Comparison of ENCODE assay signal across 8 mouse cellular contexts in genomic region chr5:119712679-119713246, GRCm38 (mm10). TPM values are rescaled to one million over a fixed set of nuclear protein-coding genes. Genes with fewer than 3 reads are reported as not detected.
DNase-seq lines count a peak whose midpoint lies in the region; ATAC-seq and TF ChIP-seq lines count a peak whose summit lies in the region.

No protein-coding gene starts in this region.

- H3K4me2 ChIP-seq in embryonic facial prominence, embryonic 14.5 days (ENCODE audit: low read depth, low read length), result peak overlapping the region; percentile 52
- H3K4me2 ChIP-seq in heart, embryonic 13.5 days, result peak overlapping the region; percentile 61
- H3K4me2 ChIP-seq in liver, embryonic 15.5 days, result peak overlapping the region; percentile 35
- peak overlapping the region; percentile 40 for H3K4me2 ChIP-seq in neural tube, embryonic 15.5 days

- TF ChIP-seq CTCF in testis, adult 2 months (IDR thresholded peaks at IDR 0.05; ENCODE audit: control insufficient read depth, insufficient read depth, insufficient replicate concordance, low read depth, low read length), result peak; percentile 97

- WGBS in embryonic facial prominence, embryonic 14.5 days, result 4% methylated on average over 22 of the region's 22 CpGs
- WGBS in heart, embryonic 13.5 days, result 4% methylated on average over 22 of the region's 22 CpGs
- WGBS in liver, embryonic 15.5 days (ENCODE audit: insufficient replicate concordance), result 1% methylated on average over 22 of the region's 22 CpGs
- 7% methylated on average over 22 of the region's 22 CpGs for WGBS in neural tube, embryonic 15.5 days

- 0 out of 2 replicates have a peak, but pooled peaks cover 2% of the 10 kb centered on the region for H3K9me3 ChIP-seq in embryonic facial prominence, embryonic 14.5 days (ENCODE audit: control insufficient read depth, low read length)
- H3K9me3 ChIP-seq in heart, embryonic 13.5 days, result no peaks in the 10 kb centered on the region
- no peaks in the 10 kb centered on the region for H3K9me3 ChIP-seq in liver, embryonic 15.5 days (replicated peaks)
- H3K9me3 ChIP-seq in neural tube, embryonic 15.5 days (replicated peaks), result no peaks in the 10 kb centered on the region

- H3K27ac ChIP-seq in embryonic facial prominence, embryonic 14.5 days (replicated peaks; ENCODE audit: low read depth, low read length), result no peak overlapping the region
- no peak overlapping the region for H3K27ac ChIP-seq in heart, embryonic 13.5 days (replicated peaks)
- H3K27ac ChIP-seq in liver, embryonic 15.5 days (replicated peaks), result no peak overlapping the region
- no peak overlapping the region for H3K27ac ChIP-seq in neural tube, embryonic 15.5 days (replicated peaks)
- H3K27ac ChIP-seq in testis, adult 2 months (ENCODE audit: control insufficient read depth, insufficient read depth, low read depth, low read length), result no peak overlapping the region

- DNase-seq in 3T3-L1 (ENCODE audit: low read depth, low spot score), result peak; percentile 68
- DNase-seq in adrenal gland, postnatal 4 days (ENCODE audit: low spot score in 2 of 2), result peak; percentile 70 to 73
- peak; percentile 80 for DNase-seq in embryonic facial prominence, embryonic 14.5 days (ENCODE audit: low spot score)
- DNase-seq in kidney, postnatal 25 days, result peak; percentile 80 to 82

- H3K27me3 ChIP-seq in embryonic facial prominence, embryonic 14.5 days (replicated peaks; ENCODE audit: control insufficient read depth, insufficient read depth, low read length), result peaks cover 16% of the 10 kb centered on the region
- peaks cover 40% of the 10 kb centered on the region for H3K27me3 ChIP-seq in heart, embryonic 13.5 days (replicated peaks)
- peaks cover 6% of the 10 kb centered on the region for H3K27me3 ChIP-seq in liver, embryonic 15.5 days
- H3K27me3 ChIP-seq in neural tube, embryonic 15.5 days (replicated peaks), result peaks cover 62% of the 10 kb centered on the region
- H3K27me3 ChIP-seq in testis, adult 2 months (ENCODE audit: control insufficient read depth, insufficient read depth, low read length), result no peaks in the 10 kb centered on the region

- H3K4me1 ChIP-seq in embryonic facial prominence, embryonic 14.5 days (ENCODE audit: control insufficient read depth, insufficient read depth, low read length), result peaks cover 5% of the 10 kb centered on the region; the same call in 1 of the 2 replicates
- H3K4me1 ChIP-seq in heart, embryonic 13.5 days, result no peaks in the 10 kb centered on the region; the same call in 1 of the 2 replicates
- no peaks in the 10 kb centered on the region for H3K4me1 ChIP-seq in liver, embryonic 15.5 days (replicated peaks)
- H3K4me1 ChIP-seq in neural tube, embryonic 15.5 days, result no peaks in the 10 kb centered on the region
- no peaks in the 10 kb centered on the region for H3K4me1 ChIP-seq in testis, adult 2 months (ENCODE audit: control insufficient read depth, insufficient read depth, low read length)

- H3K4me3 ChIP-seq in embryonic facial prominence, embryonic 14.5 days (ENCODE audit: low read depth, low read length), result peak overlapping the region; percentile 28
- H3K4me3 ChIP-seq in heart, embryonic 13.5 days, result peak overlapping the region; percentile 37
- no peak overlapping the region for H3K4me3 ChIP-seq in liver, embryonic 15.5 days (replicated peaks)
- H3K4me3 ChIP-seq in neural tube, embryonic 15.5 days (replicated peaks), result no peak overlapping the region
- no peak overlapping the region for H3K4me3 ChIP-seq in testis, adult 2 months (ENCODE audit: control insufficient read depth, low read depth, low read length)

- no peaks in the 10 kb centered on the region for H3K36me3 ChIP-seq in embryonic facial prominence, embryonic 14.5 days (ENCODE audit: control insufficient read depth, insufficient read depth, low read length)
- no peaks in the 10 kb centered on the region for H3K36me3 ChIP-seq in heart, embryonic 13.5 days
- no peaks in the 10 kb centered on the region for H3K36me3 ChIP-seq in liver, embryonic 15.5 days (replicated peaks)
- no peaks in the 10 kb centered on the region for H3K36me3 ChIP-seq in neural tube, embryonic 15.5 days
- H3K36me3 ChIP-seq in testis, adult 2 months (ENCODE audit: control insufficient read depth, insufficient read depth, low read length), result no peaks in the 10 kb centered on the region

- TF ChIP-seq POLR2A in testis, adult 2 months (IDR thresholded peaks at IDR 0.05; ENCODE audit: control insufficient read depth, low read depth, low read length), result no peak

- ATAC-seq in embryonic facial prominence, embryonic 14.5 days (ENCODE audit: low read depth), result peak; percentile 65; the same call in 1 of the 2 replicates
- ATAC-seq in heart, embryonic 13.5 days (ENCODE audit: extremely low read depth, insufficient number of reproducible peaks, low FRiP score, low TSS enrichment), result no peak
- ATAC-seq in liver, embryonic 15.5 days (ENCODE audit: insufficient read depth), result no peak
- ATAC-seq in neural tube, embryonic 15.5 days (ENCODE audit: low FRiP score), result no peak

- no peak overlapping the region for H3K9ac ChIP-seq in embryonic facial prominence, embryonic 14.5 days (ENCODE audit: low read depth, low read length)
- peak overlapping the region; percentile 57 for H3K9ac ChIP-seq in heart, embryonic 13.5 days
- no peak overlapping the region for H3K9ac ChIP-seq in liver, embryonic 15.5 days
- H3K9ac ChIP-seq in neural tube, embryonic 15.5 days (replicated peaks), result no peak overlapping the region

RNA-seq across cellular contexts. Expression of gene Tbx3, which starts 42.3 kb away (rescaled TPM):
- 100 to 1,000 TPM; 179 to 231 TPM for total RNA-seq in adrenal gland, postnatal 4 days (2021)
- polyA plus RNA-seq in embryonic facial prominence, embryonic 14.5 days (2014; fragmentation: Nextera tagmentation; extraction: Ambion mirVana), result 22.6 and 31.5 TPM in 2 replicates
- 9.4 and 12.8 TPM in 2 replicates for polyA plus RNA-seq in heart, embryonic 13.5 days (2015; fragmentation: Nextera tagmentation; extraction: Ambion mirVana)
- 2.6 and 2.8 TPM in 2 replicates for polyA plus RNA-seq in liver, embryonic 15.5 days (2015; fragmentation: Nextera tagmentation; extraction: Ambion mirVana)
- 4.1 and 8.4 TPM in 2 replicates for polyA plus RNA-seq in neural tube, embryonic 15.5 days (2015; fragmentation: Nextera tagmentation; extraction: Ambion mirVana)
- 0.52 and 1.7 TPM in 2 replicates for polyA plus RNA-seq in testis, adult 2 months (2012; rRNA removed)

Comparison
In these comparisons a context has a peak if more than half of its experiments do, and no peak if none do; other contexts are left out.
1. H3K4me3 ChIP-seq: peak in embryonic facial prominence, embryonic 14.5 days (single experiment) and heart, embryonic 13.5 days (single experiment); none in liver, embryonic 15.5 days (single experiment), neural tube, embryonic 15.5 days (single experiment) and testis, adult 2 months (single experiment).
2. Peak in every context shown above with its lines, with median percentiles within 50 percentile points of each other: DNase-seq and H3K4me2 ChIP-seq.